Mouse (Mus musculus) urinary bladder, postnatal 25 days (tissue): ENCODE measurements around the gene Olfr1202.

Experiments
- DNase-seq: peaks from one replicate; pipeline ENCODE4 v3.0.0; 2022; ENCODE audit warnings: low spot score

Gene Olfr1202

DNA sequence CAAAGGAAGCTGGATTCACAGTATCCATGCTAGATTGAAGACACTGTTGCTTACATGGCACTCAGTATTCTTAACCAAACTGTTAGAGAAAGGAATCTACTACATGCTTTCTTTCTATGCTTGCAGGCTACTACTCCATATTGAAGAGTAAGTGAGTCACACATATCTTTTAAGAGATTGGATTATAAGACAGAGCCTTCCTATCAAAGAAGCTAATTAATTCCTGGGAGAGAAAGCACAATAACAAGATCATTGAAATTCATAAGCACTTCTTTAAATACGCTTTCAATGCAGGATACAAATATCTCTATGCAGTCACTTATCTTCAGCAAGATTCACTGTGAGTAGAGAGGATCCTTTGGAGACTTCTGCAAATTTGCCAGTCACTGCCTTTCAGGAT is at the start of gene Olfr1202:
Gene Olfr1202 (plus strand): TSS at position 301 of the 400 bp plus-strand sequence.
- no peak for DNase-seq

- no peak for DNase-seq
Measured at GRCm38 (mm10) chr2:88770388-88770787, 43.9 kb upstream of the Olfr1202 start, which contains the start of gene Olfr1200. Olfr1200 (minus strand) TSS chr2:88770488.

DNA sequence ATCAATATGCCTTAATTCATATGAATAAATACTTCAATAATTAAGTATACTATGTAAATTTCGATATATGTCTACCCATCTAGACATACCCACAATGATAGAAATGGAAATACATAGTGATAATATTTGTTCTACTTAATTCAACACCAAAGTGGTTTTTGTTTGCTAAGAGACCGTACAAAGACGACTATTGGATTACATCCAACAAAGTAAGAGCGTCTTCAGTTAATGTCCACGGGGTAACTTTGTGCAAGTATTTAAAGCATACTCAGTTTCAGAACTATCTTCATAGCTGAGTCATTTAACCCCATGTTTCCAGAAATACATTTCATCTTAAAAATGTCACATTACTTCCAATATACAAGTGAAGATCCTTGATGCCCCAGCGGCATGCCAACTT is 21.6 kb upstream of the Olfr1202 start, which contains the start of gene Olfr1201:
Gene Olfr1201 (plus strand): TSS at position 301 of the 400 bp plus-strand sequence.
- no peak for DNase-seq

DNA sequence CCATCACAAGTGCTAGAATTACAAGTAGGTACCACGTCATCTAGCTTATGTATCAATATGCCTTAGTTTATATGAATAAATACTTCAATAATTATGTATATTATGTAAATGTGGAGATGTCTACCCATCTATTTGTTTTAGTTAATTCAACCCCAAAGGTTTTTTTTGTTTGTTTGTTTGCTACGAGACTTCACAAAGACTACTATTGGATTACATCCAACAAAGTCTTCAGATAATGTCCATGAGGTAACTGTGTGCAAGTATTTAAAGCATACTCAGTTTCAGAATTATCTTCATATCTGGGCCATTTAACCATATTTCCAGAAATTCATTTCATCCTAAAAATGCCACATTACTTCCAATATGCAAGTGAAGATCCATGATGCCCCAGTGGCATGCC is 15.1 kb downstream of the Olfr1202 start, which contains the start of gene Olfr1205:
Gene Olfr1205 (plus strand): TSS at position 301 of the 400 bp plus-strand sequence.
- DNase-seq = no peak

GRCm38 (mm10) chr2:88838477-88838876 is 24.2 kb downstream of the Olfr1202 start:
- no peak for DNase-seq

- DNase-seq = no peak
Measured at GRCm38 (mm10) chr2:88848992-88849391, 34.7 kb downstream of the Olfr1202 start, which contains the start of gene Olfr1204. Olfr1204 (plus strand) TSS chr2:88849292.

DNA sequence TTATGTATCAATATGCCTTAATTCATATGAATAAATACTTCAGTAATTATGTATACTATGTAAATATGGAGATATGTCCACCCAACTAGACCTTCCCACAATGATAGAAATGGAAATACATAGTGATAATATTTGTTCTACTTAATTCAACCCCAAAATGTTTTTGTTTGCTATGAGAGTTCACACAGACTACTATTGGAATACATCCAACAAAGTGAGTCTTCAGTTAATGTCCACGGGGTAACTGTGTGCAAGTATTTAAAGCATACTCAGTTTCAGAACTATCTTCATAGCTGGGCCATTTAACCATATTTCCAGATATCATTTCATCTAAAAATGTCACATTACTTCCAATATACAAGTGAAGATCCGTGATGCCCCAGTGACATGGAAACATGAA is 48.6 kb downstream of the Olfr1202 start, which contains the start of gene Olfr1206:
Gene Olfr1206 (plus strand): TSS at position 301 of the 400 bp plus-strand sequence.
- no peak for DNase-seq
